Mouse (Mus musculus): ENCODE data around the gene Entpd1.

DNA sequence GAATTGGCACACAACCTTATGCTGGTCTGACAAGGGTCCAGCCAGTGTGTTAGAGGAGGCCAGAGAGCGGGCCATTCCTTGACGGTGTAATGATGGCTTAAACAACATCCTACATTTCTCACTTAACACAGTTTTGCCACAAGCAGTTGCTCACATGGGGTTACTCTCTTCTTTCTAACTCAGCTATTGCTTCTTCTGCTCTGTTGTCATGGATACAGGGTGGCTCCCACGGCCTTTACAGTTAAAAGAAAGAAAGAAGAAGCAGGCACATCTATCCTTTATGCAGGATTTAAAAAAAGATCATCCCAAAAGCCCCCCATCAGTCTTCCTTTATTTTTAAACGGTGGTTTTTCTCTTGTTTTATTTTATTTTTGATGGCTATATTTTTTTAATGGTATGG is 121.7 kb downstream of the Entpd1 start:
- TF ChIP-seq CTCF (IDR thresholded peaks at IDR 0.05; ENCODE audit: low read depth) (no peak), EP300 (optimal IDR thresholded peaks at IDR 0.05) (no peak)

All from stomach, postnatal 0 days (tissue).